Mouse (Mus musculus): ENCODE measurements around the gene Efcab7.

Efcab7 gene

GRCm38 (mm10) chr4:99829094-99830073 is at the start of gene Efcab7:
Gene Efcab7 (plus strand): TSS chr4:99829198.
- TF ChIP-seq GATA4 (IDR thresholded peaks at IDR 0.05; ENCODE audit: insufficient replicate concordance, low read length) = peak; percentile 30; the same call in 1 of the 2 replicates

DNA sequence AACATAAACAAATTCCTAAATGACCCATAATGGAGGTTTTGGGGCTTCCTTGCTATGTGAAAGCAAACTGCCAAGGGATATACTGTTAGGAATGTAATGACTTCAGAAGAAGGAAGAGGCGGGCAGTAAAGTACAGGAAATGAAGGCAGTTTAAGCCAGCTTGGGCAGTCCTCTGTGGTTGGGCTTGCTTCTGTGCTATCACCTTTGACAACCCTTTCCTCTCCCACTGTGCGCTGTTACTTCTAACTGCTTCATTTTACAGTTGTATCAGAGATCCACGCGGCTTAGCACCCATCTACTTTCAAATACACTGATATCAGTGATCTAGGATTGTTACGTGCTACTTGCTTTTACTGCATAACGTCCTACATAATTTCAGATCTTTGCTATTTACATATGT is 36.6 kb upstream of the Efcab7 start:
- no peak for TF ChIP-seq GATA4 (IDR thresholded peaks at IDR 0.05; ENCODE audit: insufficient replicate concordance, low read length)

DNA sequence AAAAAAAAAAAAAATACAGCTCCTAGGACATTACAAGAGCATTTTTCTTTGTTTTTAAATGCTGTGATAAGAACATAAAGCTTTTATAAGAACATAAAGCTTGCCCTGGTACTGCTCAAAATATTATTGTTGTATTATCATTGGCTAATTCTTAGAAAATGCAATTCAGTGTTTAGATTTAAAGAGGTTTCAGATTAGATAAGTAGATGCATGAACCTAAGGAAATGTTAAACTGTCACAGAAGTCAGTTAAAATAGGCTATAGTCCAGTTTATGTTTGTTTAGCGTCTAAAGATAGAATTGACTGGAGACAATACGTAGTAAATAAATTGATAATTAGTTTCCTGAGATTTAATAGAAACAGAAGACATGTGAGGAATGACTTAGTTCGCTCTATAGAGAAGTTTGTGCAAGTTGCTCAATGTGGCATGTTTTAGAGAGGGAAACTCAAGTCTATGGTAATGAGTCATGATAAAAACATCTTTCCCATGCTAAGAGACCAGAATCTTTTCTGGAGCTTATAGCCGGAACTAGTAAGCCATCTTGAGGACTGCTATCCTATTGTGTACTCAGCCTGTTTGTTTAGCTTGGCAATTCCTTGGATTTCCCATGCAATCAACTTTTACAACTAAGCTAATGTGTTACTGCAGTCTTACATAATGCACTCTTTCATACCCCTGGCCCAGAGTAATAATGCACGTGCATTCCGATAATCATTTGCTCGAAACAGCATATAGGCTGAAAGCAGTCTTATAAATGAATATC is 12.1 kb upstream of the Efcab7 start:
- no peak for TF ChIP-seq GATA4 (IDR thresholded peaks at IDR 0.05; ENCODE audit: insufficient replicate concordance, low read length)

DNA sequence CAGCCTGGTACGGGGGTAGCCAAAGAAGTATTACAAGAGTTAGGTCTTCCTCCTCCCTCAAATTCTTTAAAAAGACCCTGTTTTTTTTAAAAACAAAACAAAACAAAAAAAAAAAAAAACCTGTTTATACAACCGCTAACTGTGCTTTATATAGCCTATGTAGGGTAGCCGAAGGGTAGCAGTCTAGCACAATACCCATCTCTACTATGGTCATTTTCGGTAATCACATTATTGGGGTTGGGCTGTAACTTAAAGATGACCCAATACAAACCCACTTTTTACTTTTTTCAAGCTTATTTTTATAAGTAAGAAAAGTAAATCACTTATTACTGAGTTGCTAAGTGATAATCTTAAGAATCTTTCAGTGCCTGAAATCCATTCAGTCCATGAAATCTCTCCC is 661 bp upstream of the Efcab7 start:
- no peak for TF ChIP-seq GATA4 (IDR thresholded peaks at IDR 0.05; ENCODE audit: insufficient replicate concordance, low read length)

- no peak for TF ChIP-seq GATA4 (IDR thresholded peaks at IDR 0.05; ENCODE audit: insufficient replicate concordance, low read length)
These were observed 282 bp upstream of the Efcab7 start for GRCm38 (mm10) chr4:99828739-99829093.

DNA sequence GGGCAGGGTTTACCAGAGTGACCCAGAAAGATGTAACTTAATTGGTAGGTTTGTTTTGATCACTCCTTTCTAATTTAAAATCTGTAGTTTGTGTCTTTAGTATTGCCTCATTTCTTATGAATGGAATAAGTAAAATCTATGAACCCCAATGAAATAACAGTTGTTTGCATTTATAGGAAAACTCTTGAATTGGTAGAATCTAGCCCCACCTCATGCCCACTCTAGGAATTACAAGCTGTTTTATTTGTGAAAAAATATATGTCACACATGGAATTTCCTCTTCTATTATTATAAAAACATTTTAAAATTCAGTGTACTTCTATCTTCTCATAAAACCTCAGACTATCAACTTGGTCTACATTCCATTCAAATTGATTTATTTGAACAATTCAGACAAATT is 52.9 kb downstream of the Efcab7 start:
- no peak for TF ChIP-seq GATA4 (IDR thresholded peaks at IDR 0.05; ENCODE audit: insufficient replicate concordance, low read length)

GRCm38 (mm10) chr4:99882405-99882804 is 53.4 kb downstream of the Efcab7 start:
- no peak for TF ChIP-seq GATA4 (IDR thresholded peaks at IDR 0.05; ENCODE audit: insufficient replicate concordance, low read length)

GRCm38 (mm10) chr4:99913894-99914451 is 85.0 kb downstream of the Efcab7 start:
- no peak for TF ChIP-seq GATA4 (IDR thresholded peaks at IDR 0.05; ENCODE audit: insufficient replicate concordance, low read length)

- TF ChIP-seq GATA4 (IDR thresholded peaks at IDR 0.05; ENCODE audit: insufficient replicate concordance, low read length) = no peak
These were observed 97.4 kb downstream of the Efcab7 start for GRCm38 (mm10) chr4:99926380-99926779.

GRCm38 (mm10) chr4:99928521-99928920 is 99.5 kb downstream of the Efcab7 start:
- no peak for TF ChIP-seq GATA4 (IDR thresholded peaks at IDR 0.05; ENCODE audit: insufficient replicate concordance, low read length)

DNA sequence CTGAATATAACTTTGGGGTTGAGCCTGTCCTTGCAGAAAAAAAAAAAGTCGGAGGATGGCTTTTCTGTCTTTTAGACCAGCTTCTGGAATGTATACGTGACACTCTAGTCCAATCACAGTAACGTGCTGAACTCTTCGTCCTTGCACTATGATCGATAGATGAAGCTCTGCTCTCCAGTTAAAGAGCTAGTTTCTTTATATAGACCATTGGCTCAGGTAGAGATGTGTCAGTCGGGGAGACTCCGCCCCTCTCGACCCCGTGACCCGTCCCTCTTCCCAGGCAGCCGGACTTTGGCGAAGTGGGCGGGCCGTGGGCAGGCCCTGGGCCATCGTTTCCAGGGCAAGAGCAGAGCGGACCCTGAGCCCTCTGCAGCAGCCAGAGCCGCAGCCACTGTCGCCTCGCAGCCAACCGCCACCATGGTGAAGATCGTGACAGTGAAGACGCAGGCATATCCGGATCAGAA is 100.2 kb downstream of the Efcab7 start, which contains the start of gene Pgm1:
Gene Pgm1, plus strand, starts transcription at position 266 of the 464 bp plus-strand sequence.
- TF ChIP-seq GATA4 (IDR thresholded peaks at IDR 0.05; ENCODE audit: insufficient replicate concordance, low read length) = no peak

GRCm38 (mm10) chr4:99929613-99930517 is 100.9 kb downstream of the Efcab7 start, which contains the start of gene Itgb3bp:
Gene Itgb3bp (minus strand): TSS chr4:99929813.
- no peak for TF ChIP-seq GATA4 (IDR thresholded peaks at IDR 0.05; ENCODE audit: insufficient replicate concordance, low read length)

GRCm38 (mm10) chr4:99930518-99931239 is 101.7 kb downstream of the Efcab7 start:
- TF ChIP-seq GATA4 (IDR thresholded peaks at IDR 0.05; ENCODE audit: insufficient replicate concordance, low read length) = no peak

GRCm38 (mm10) chr4:99931240-99931580 is 102.2 kb downstream of the Efcab7 start:
- TF ChIP-seq GATA4 (IDR thresholded peaks at IDR 0.05; ENCODE audit: insufficient replicate concordance, low read length) = no peak
